22 mouse cellular contexts compared by ENCODE assay signal in genomic region chr13:54616998-54617397, GRCm38 (mm10). TPM values are rescaled to one million over a fixed set of nuclear protein-coding genes. Genes with fewer than 3 reads are reported as not detected.
DNase-seq lines count a peak whose midpoint lies in the region; ATAC-seq and TF ChIP-seq lines count a peak whose summit lies in the region.
"Had no signal": no experiment of that assay in that cellular context is flagged by ENCODE, and none has a peak within 500 bp of the region (broad histone marks: within the 10 kb centered on the region; RNA-seq: fewer than 3 reads in every experiment).

No protein-coding gene starts in this region.

- TF ChIP-seq RAD21 in MEL (IDR thresholded peaks at IDR 0.05; ENCODE audit: low read depth, low read length) = no peak

- no peak overlapping the region for H3K27ac ChIP-seq in intestine, postnatal 0 days (ENCODE audit: low read depth, low read length)
- no peak overlapping the region for H3K27ac ChIP-seq in intestine, embryonic 15.5 days
- no peak overlapping the region for H3K27ac ChIP-seq in MEL (ENCODE audit: control insufficient read depth, low read depth, low read length)
- H3K27ac ChIP-seq in stomach, postnatal 0 days (replicated peaks) = no peak overlapping the region
- H3K27ac ChIP-seq: embryonic facial prominence, embryonic 12.5 days; hindbrain, embryonic 13.5 days; limb, embryonic 15.5 days; neural tube, embryonic 12.5 days had no signal

- TF ChIP-seq POLR2A in MEL (IDR thresholded peaks at IDR 0.05; ENCODE audit: control insufficient read depth in 1 of 2, insufficient read depth in 1 of 2, low read depth in 1 of 2, low read length in 2 of 2, poor library complexity in 1 of 2) = no peak

- no peak overlapping the region for H3K4me2 ChIP-seq in intestine, postnatal 0 days (replicated peaks; ENCODE audit: low read depth)
- H3K4me2 ChIP-seq in intestine, embryonic 15.5 days (replicated peaks) = no peak overlapping the region
- H3K4me2 ChIP-seq in stomach, postnatal 0 days (replicated peaks; ENCODE audit: low read depth) = no peak overlapping the region
- H3K4me2 ChIP-seq: embryonic facial prominence, embryonic 12.5 days; hindbrain, embryonic 13.5 days; limb, embryonic 15.5 days; neural tube, embryonic 12.5 days had no signal

- TF ChIP-seq CTCF in intestine, postnatal 0 days (IDR thresholded peaks at IDR 0.05; ENCODE audit: low read depth) = peak; percentile 52
- TF ChIP-seq CTCF in MEL (IDR thresholded peaks at IDR 0.05 in 2 of 3, conservative IDR thresholded peaks at IDR 0.05 in 1 of 3; ENCODE audit: control insufficient read depth in 1 of 3, insufficient read depth in 1 of 3, low read depth in 2 of 3, low read length in 3 of 3, poor library complexity in 1 of 3, severe bottlenecking in 1 of 3) = peak in 2 of 3 experiments; percentile 22 to 34; a peak in 3 of 6 replicates
- peak; percentile 52 for TF ChIP-seq CTCF in stomach, postnatal 0 days (IDR thresholded peaks at IDR 0.05; ENCODE audit: low read depth)

- H3K4me1 ChIP-seq in intestine, postnatal 0 days (replicated peaks; ENCODE audit: control insufficient read depth, insufficient read depth, low read length) = no peaks in the 10 kb centered on the region
- H3K4me1 ChIP-seq in intestine, embryonic 15.5 days (replicated peaks) = no peaks in the 10 kb centered on the region
- H3K4me1 ChIP-seq in MEL (ENCODE audit: control insufficient read depth in 1 of 2, insufficient read depth in 2 of 2, low read length in 2 of 2) = peaks cover 0 to 6% of the 10 kb centered on the region in 2 experiments; a peak in 2 of 4 replicates
- H3K4me1 ChIP-seq in stomach, postnatal 0 days (replicated peaks; ENCODE audit: control insufficient read depth, insufficient read depth) = no peaks in the 10 kb centered on the region
- H3K4me1 ChIP-seq: embryonic facial prominence, embryonic 12.5 days; hindbrain, embryonic 13.5 days; limb, embryonic 15.5 days; neural tube, embryonic 12.5 days had no signal

- intact Hi-C loops in left cerebral cortex, postnatal 14 days (cut with DNase I) = no loop called here

- peaks cover 3% of the 10 kb centered on the region for H3K79me2 ChIP-seq in MEL (ENCODE audit: control insufficient read depth, insufficient read depth, low read length, poor library complexity)

- no peak overlapping the region for H3K9ac ChIP-seq in intestine, postnatal 0 days (ENCODE audit: low read depth, low read length)
- no peak overlapping the region for H3K9ac ChIP-seq in intestine, embryonic 15.5 days
- H3K9ac ChIP-seq in MEL (ENCODE audit: control insufficient read depth, low read depth, low read length, poor library complexity, severe bottlenecking) = no peak overlapping the region
- no peak overlapping the region for H3K9ac ChIP-seq in stomach, postnatal 0 days (ENCODE audit: low read length)
- H3K9ac ChIP-seq: embryonic facial prominence, embryonic 12.5 days; hindbrain, embryonic 13.5 days; limb, embryonic 15.5 days; neural tube, embryonic 12.5 days had no signal

- H3K36me3 ChIP-seq in intestine, postnatal 0 days (ENCODE audit: control insufficient read depth, insufficient read depth) = no peaks in the 10 kb centered on the region
- no peaks in the 10 kb centered on the region for H3K36me3 ChIP-seq in intestine, embryonic 15.5 days
- H3K36me3 ChIP-seq in MEL (ENCODE audit: control insufficient read depth in 1 of 2, insufficient read depth in 2 of 2, low read length in 2 of 2) = peaks cover 0 to 5% of the 10 kb centered on the region in 2 experiments; a peak in 1 of 4 replicates
- H3K36me3 ChIP-seq in stomach, postnatal 0 days (ENCODE audit: control insufficient read depth, insufficient read depth, low read length) = no peaks in the 10 kb centered on the region
- H3K36me3 ChIP-seq: embryonic facial prominence, embryonic 12.5 days; hindbrain, embryonic 13.5 days; limb, embryonic 15.5 days; neural tube, embryonic 12.5 days had no signal

- TF ChIP-seq EP300 in MEL (IDR thresholded peaks at IDR 0.05; ENCODE audit: low read depth in 1 of 2, low read length in 2 of 2) = no peak
- no peak for TF ChIP-seq EP300 in stomach, postnatal 0 days (optimal IDR thresholded peaks at IDR 0.05)

- no peak overlapping the region for H3K4me3 ChIP-seq in intestine, postnatal 0 days (ENCODE audit: low read depth, low read length)
- H3K4me3 ChIP-seq in intestine, embryonic 15.5 days (replicated peaks) = no peak overlapping the region
- H3K4me3 ChIP-seq in MEL (ENCODE audit: control insufficient read depth in 1 of 2, insufficient read depth in 1 of 2, low read depth in 2 of 2, low read length in 2 of 2) = no peak overlapping the region
- no peak overlapping the region for H3K4me3 ChIP-seq in stomach, postnatal 0 days (ENCODE audit: low read depth, low read length)
- H3K4me3 ChIP-seq: embryonic facial prominence, embryonic 12.5 days; hindbrain, embryonic 13.5 days; limb, embryonic 15.5 days; neural tube, embryonic 12.5 days had no signal

- 69% methylated on average over 6 of the region's 6 CpGs for WGBS in intestine, postnatal 0 days
- 69% methylated on average over 6 of the region's 6 CpGs for WGBS in intestine, embryonic 15.5 days
- 64% methylated on average over 6 of the region's 6 CpGs for WGBS in stomach, postnatal 0 days

- DNase-seq in retina, postnatal 1 day = peak; percentile 20
- DNase-seq in retina, embryonic 14.5 days (ENCODE audit: low spot score) = no peak
- peak; percentile 43 for DNase-seq in MEL (ENCODE audit: low read depth, low spot score)
- no peak for DNase-seq in stomach, postnatal 0 days (ENCODE audit: low spot score)
- no peak for DNase-seq in left cerebral cortex, postnatal 14 days (ENCODE audit: low spot score in 2 of 2)
- DNase-seq: adrenal gland, postnatal 14 days; cerebellum, adult 18-20 months; cerebellum, postnatal 36 days; heart, postnatal 10 days; kidney, adult 18-20 months; kidney, postnatal 36 days; right cerebral cortex, postnatal 25 days; thymus, postnatal 4 days had no signal

- ATAC-seq in intestine, postnatal 0 days = no peak
- no peak for ATAC-seq in intestine, embryonic 15.5 days
- ATAC-seq in stomach, postnatal 0 days (ENCODE audit: low FRiP score, low TSS enrichment) = no peak
- no peak for ATAC-seq in monocyte, adult 5-6 weeks (replicated peaks; ENCODE audit: insufficient number of reproducible peaks, low FRiP score, low TSS enrichment, poor library complexity, severe bottlenecking)
- ATAC-seq: forebrain, embryonic 16.5 days; midbrain, embryonic 16.5 days had no signal

- H3K9me3 ChIP-seq in intestine, postnatal 0 days (ENCODE audit: control insufficient read depth) = no peaks in the 10 kb centered on the region
- H3K9me3 ChIP-seq in intestine, embryonic 15.5 days = no peaks in the 10 kb centered on the region
- H3K9me3 ChIP-seq in MEL (replicated peaks; ENCODE audit: insufficient read depth, low read length) = no peaks in the 10 kb centered on the region
- no peaks in the 10 kb centered on the region for H3K9me3 ChIP-seq in stomach, postnatal 0 days (ENCODE audit: control insufficient read depth, low read length)
- H3K9me3 ChIP-seq: embryonic facial prominence, embryonic 12.5 days; hindbrain, embryonic 13.5 days; limb, embryonic 15.5 days; neural tube, embryonic 12.5 days had no signal

- no peaks in the 10 kb centered on the region for H3K27me3 ChIP-seq in intestine, postnatal 0 days (replicated peaks; ENCODE audit: control insufficient read depth, insufficient read depth, low read length)
- H3K27me3 ChIP-seq in intestine, embryonic 15.5 days (replicated peaks) = no peaks in the 10 kb centered on the region
- H3K27me3 ChIP-seq in MEL (ENCODE audit: control insufficient read depth in 1 of 2, insufficient read depth in 2 of 2, low read length in 2 of 2) = no peaks in the 10 kb centered on the region; a peak in 1 of 4 replicates
- H3K27me3 ChIP-seq in stomach, postnatal 0 days (ENCODE audit: control insufficient read depth, insufficient read depth, low read length) = no peaks in the 10 kb centered on the region
- H3K27me3 ChIP-seq: embryonic facial prominence, embryonic 12.5 days; hindbrain, embryonic 13.5 days; limb, embryonic 15.5 days; neural tube, embryonic 12.5 days had no signal

RNA-seq across cellular contexts. Expression of gene Faf2, which starts 4.6 kb away (rescaled TPM):
- polyA plus RNA-seq in intestine, postnatal 0 days (2015; fragmentation: Nextera tagmentation; extraction: Ambion mirVana) = 43.9 and 45.9 TPM in 2 replicates
- polyA plus RNA-seq in intestine, embryonic 15.5 days (2015; fragmentation: Nextera tagmentation; extraction: Ambion mirVana) = 67.5 and 68.5 TPM in 2 replicates
- 27.8 and 31.4 TPM in 2 replicates for total RNA-seq in MEL (2012; rRNA removed)
- polyA plus RNA-seq in MEL (2012; ENCODE audit: insufficient read depth in 1 of 2, insufficient read length in 2 of 2, low read depth in 1 of 2, low replicate concordance in 2 of 2, missing spikeins in 1 of 2) = 10 to 100 TPM in 1 of 2 experiments, not detected in 1; 39.3 TPM
- polyA plus RNA-seq in stomach, postnatal 0 days (2015; fragmentation: Nextera tagmentation; extraction: Ambion mirVana) = 46.4 and 50.6 TPM in 2 replicates
- total RNA-seq in left cerebral cortex, postnatal 14 days (2021) = 10 to 100 TPM; 47.4 to 57.3 TPM
- total RNA-seq in monocyte, adult 5-6 weeks (2017) = 33.8 to 63.9 TPM (median 38.3 TPM) in 3 replicates

RNA-seq across cellular contexts. Expression of gene Cltb, which starts 5.9 kb away (rescaled TPM):
- 154 and 158 TPM in 2 replicates for polyA plus RNA-seq in intestine, postnatal 0 days (2015; fragmentation: Nextera tagmentation; extraction: Ambion mirVana)
- 76.9 and 78.6 TPM in 2 replicates for polyA plus RNA-seq in intestine, embryonic 15.5 days (2015; fragmentation: Nextera tagmentation; extraction: Ambion mirVana)
- 23.5 and 25.0 TPM in 2 replicates for total RNA-seq in MEL (2012; rRNA removed)
- 10 to 100 TPM in 1 of 2 experiments, not detected in 1; 59.9 TPM for polyA plus RNA-seq in MEL (2012; ENCODE audit: insufficient read depth in 1 of 2, insufficient read length in 2 of 2, low read depth in 1 of 2, low replicate concordance in 2 of 2, missing spikeins in 1 of 2)
- 156 and 160 TPM in 2 replicates for polyA plus RNA-seq in stomach, postnatal 0 days (2015; fragmentation: Nextera tagmentation; extraction: Ambion mirVana)
- 100 to 1,000 TPM; 331 to 351 TPM for total RNA-seq in left cerebral cortex, postnatal 14 days (2021)
- total RNA-seq in monocyte, adult 5-6 weeks (2017) = 19.8 to 45.0 TPM (median 35.6 TPM) in 3 replicates

RNA-seq across cellular contexts. Expression of gene Higd2a, which starts 27.0 kb away (rescaled TPM):
- polyA plus RNA-seq in intestine, postnatal 0 days (2015; fragmentation: Nextera tagmentation; extraction: Ambion mirVana) = 289 and 298 TPM in 2 replicates
- 233 and 239 TPM in 2 replicates for polyA plus RNA-seq in intestine, embryonic 15.5 days (2015; fragmentation: Nextera tagmentation; extraction: Ambion mirVana)
- total RNA-seq in MEL (2012; rRNA removed) = 54.0 and 59.8 TPM in 2 replicates
- 100 to 1,000 TPM in 1 of 2 experiments, not detected in 1; 131 TPM for polyA plus RNA-seq in MEL (2012; ENCODE audit: insufficient read depth in 1 of 2, insufficient read length in 2 of 2, low read depth in 1 of 2, low replicate concordance in 2 of 2, missing spikeins in 1 of 2)
- 282 and 289 TPM in 2 replicates for polyA plus RNA-seq in stomach, postnatal 0 days (2015; fragmentation: Nextera tagmentation; extraction: Ambion mirVana)
- 100 to 1,000 TPM; 168 to 177 TPM for total RNA-seq in left cerebral cortex, postnatal 14 days (2021)
- total RNA-seq in monocyte, adult 5-6 weeks (2017) = 22.4 to 36.2 TPM (median 28.0 TPM) in 3 replicates

RNA-seq across cellular contexts. Expression of gene Nop16, which starts 27.1 kb away (rescaled TPM):
- 25.3 and 25.7 TPM in 2 replicates for polyA plus RNA-seq in intestine, postnatal 0 days (2015; fragmentation: Nextera tagmentation; extraction: Ambion mirVana)
- polyA plus RNA-seq in intestine, embryonic 15.5 days (2015; fragmentation: Nextera tagmentation; extraction: Ambion mirVana) = 86.1 and 93.9 TPM in 2 replicates
- 126 and 131 TPM in 2 replicates for total RNA-seq in MEL (2012; rRNA removed)
- polyA plus RNA-seq in MEL (2012; ENCODE audit: insufficient read depth in 1 of 2, insufficient read length in 2 of 2, low read depth in 1 of 2, low replicate concordance in 2 of 2, missing spikeins in 1 of 2) = 100 to 1,000 TPM in 1 of 2 experiments, not detected in 1; 172 TPM
- 51.2 and 53.5 TPM in 2 replicates for polyA plus RNA-seq in stomach, postnatal 0 days (2015; fragmentation: Nextera tagmentation; extraction: Ambion mirVana)
- 10 to 100 TPM; 27.0 to 30.4 TPM for total RNA-seq in left cerebral cortex, postnatal 14 days (2021)
- total RNA-seq in monocyte, adult 5-6 weeks (2017) = 8.6 to 17.2 TPM (median 16.5 TPM) in 3 replicates

RNA-seq across cellular contexts. Expression of gene Arl10, which starts 42.2 kb away (rescaled TPM):
- polyA plus RNA-seq in intestine, postnatal 0 days (2015; fragmentation: Nextera tagmentation; extraction: Ambion mirVana) = 9.3 and 11.3 TPM in 2 replicates
- polyA plus RNA-seq in intestine, embryonic 15.5 days (2015; fragmentation: Nextera tagmentation; extraction: Ambion mirVana) = 21.7 and 25.2 TPM in 2 replicates
- total RNA-seq in MEL (2012; rRNA removed) = 3.8 and 5.1 TPM in 2 replicates
- 10 to 100 TPM in 1 of 2 experiments, not detected in 1; 10.9 TPM for polyA plus RNA-seq in MEL (2012; ENCODE audit: insufficient read depth in 1 of 2, insufficient read length in 2 of 2, low read depth in 1 of 2, low replicate concordance in 2 of 2, missing spikeins in 1 of 2)
- 13.3 and 14.4 TPM in 2 replicates for polyA plus RNA-seq in stomach, postnatal 0 days (2015; fragmentation: Nextera tagmentation; extraction: Ambion mirVana)
- total RNA-seq in left cerebral cortex, postnatal 14 days (2021) = 10 to 100 TPM; 25.6 to 28.5 TPM
- 8.7 to 27.2 TPM (median 9.5 TPM) in 3 replicates for total RNA-seq in monocyte, adult 5-6 weeks (2017)

Comparison
In these comparisons a context has a peak if more than half of its experiments do, and no peak if none do; other contexts are left out.
1. DNase-seq: peak in retina, postnatal 1 day (single experiment) and MEL (single experiment); none in retina, embryonic 14.5 days (single experiment), stomach, postnatal 0 days (single experiment) and left cerebral cortex, postnatal 14 days (0 of 2).
2. Peak in every context shown above with its lines, with median percentiles within 50 percentile points of each other: CTCF ChIP-seq.